Mouse (Mus musculus): ENCODE results near the gene Thap3. TPM values are rescaled to one million over a fixed set of nuclear protein-coding genes. Genes with fewer than 3 reads are reported as not detected.

The Thap3 gene
- polyA plus RNA-seq, 1 experiment from 2014 or later: 56.3 TPM

- Histone ChIP-seq H3K27ac (no peak overlapping the region), H3K4me1 (peaks cover 18% of the 10 kb centered on the region), H3K9ac (no peak overlapping the region), H3K36me3 (peaks cover 75% of the 10 kb centered on the region), H3K27me3 (no peaks in the 10 kb centered on the region), H3K4me2 (no peak overlapping the region), H3K4me3 (no peak overlapping the region), H3K9me3 (no peaks in the 10 kb centered on the region)
- ATAC-seq (ENCODE audit: insufficient number of reproducible peaks, insufficient read depth, low FRiP score, low TSS enrichment, low read depth): no peak
- 74% methylated on average over 8 of the region's 8 CpGs for WGBS
Measured at GRCm38 (mm10) chr4:151980699-151981098, 8.1 kb downstream of the Thap3 start.

GRCm38 (mm10) chr4:151977748-151978147, 11.0 kb downstream of the Thap3 start:
- H3K27ac ChIP-seq: 0 out of 2 replicates have a peak overlapping the region, but pooled peaks have one; percentile 22
- WGBS: 44% methylated on average over 10 of the region's 10 CpGs
- H3K9me3 ChIP-seq: no peaks in the 10 kb centered on the region
- no peak overlapping the region for H3K4me2 ChIP-seq
- peaks cover 3% of the 10 kb centered on the region; the same call in 1 of the 2 replicates for H3K4me1 ChIP-seq
- H3K4me3 ChIP-seq: no peak overlapping the region
- H3K36me3 ChIP-seq: peaks cover 79% of the 10 kb centered on the region
- 0 out of 2 replicates have a peak overlapping the region, but pooled peaks have one; percentile 6 for H3K9ac ChIP-seq
- no peak for ATAC-seq (ENCODE audit: insufficient number of reproducible peaks, insufficient read depth, low FRiP score, low TSS enrichment, low read depth)
- no peaks in the 10 kb centered on the region for H3K27me3 ChIP-seq

GRCm38 (mm10) chr4:151975441-151975840, 13.4 kb downstream of the Thap3 start:
- H3K9me3 ChIP-seq: no peaks in the 10 kb centered on the region
- H3K4me3 ChIP-seq: no peak overlapping the region
- H3K27ac ChIP-seq: no peak overlapping the region
- no peaks in the 10 kb centered on the region for H3K4me1 ChIP-seq
- H3K27me3 ChIP-seq: no peaks in the 10 kb centered on the region
- no peak overlapping the region for H3K9ac ChIP-seq
- ATAC-seq (ENCODE audit: insufficient number of reproducible peaks, insufficient read depth, low FRiP score, low TSS enrichment, low read depth): no peak
- peaks cover 78% of the 10 kb centered on the region for H3K36me3 ChIP-seq
- WGBS: 91% methylated on average over 3 of the region's 3 CpGs
- no peak overlapping the region for H3K4me2 ChIP-seq

DNA sequence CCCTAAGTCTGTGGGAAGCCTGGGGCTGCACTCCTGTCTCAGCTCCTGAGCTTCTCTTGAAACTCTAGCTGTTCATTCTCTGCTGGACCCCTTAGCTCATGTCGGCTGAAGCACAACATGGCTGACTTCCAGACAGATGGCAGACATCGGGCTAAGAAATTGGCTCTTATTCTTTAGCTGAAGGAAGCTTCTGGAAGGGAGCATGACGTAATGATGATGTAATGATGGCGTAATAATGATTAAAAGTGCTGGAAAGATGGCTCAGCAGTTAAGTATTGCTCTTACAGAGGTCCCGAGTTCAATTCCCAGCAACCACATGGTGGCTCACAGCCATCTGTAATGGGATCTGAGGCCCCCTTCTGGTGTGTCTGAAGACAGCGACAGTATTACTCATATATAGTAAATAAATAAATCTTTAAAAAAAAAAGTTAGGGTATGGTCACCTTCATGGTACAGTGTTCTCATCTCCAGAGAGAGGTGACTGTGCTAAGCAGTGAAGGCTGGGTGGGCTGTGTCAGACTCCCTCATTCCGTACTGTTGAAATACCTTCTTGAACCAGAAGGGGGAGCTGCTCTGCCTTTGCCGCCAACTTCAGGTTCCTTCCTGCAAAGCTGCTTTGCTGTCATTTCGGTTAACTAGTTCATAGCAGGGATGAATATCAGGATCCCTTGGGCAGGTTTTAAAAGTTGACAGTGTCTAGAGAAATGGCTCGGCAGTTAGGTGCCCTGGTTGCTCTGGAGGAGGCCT, 16.4 kb downstream of the Thap3 start:
- Histone ChIP-seq H3K9me3 (no peaks in the 10 kb centered on the region), H3K9ac (no peak overlapping the region), H3K27me3 (no peaks in the 10 kb centered on the region), H3K4me2 (no peak overlapping the region), H3K27ac (no peak overlapping the region), H3K36me3 (peaks cover 80% of the 10 kb centered on the region), H3K4me3 (no peak overlapping the region), H3K4me1 (no peaks in the 10 kb centered on the region)
- 67% methylated on average over 10 of the region's 10 CpGs for WGBS
- ATAC-seq (ENCODE audit: insufficient number of reproducible peaks, insufficient read depth, low FRiP score, low TSS enrichment, low read depth): no peak

DNA sequence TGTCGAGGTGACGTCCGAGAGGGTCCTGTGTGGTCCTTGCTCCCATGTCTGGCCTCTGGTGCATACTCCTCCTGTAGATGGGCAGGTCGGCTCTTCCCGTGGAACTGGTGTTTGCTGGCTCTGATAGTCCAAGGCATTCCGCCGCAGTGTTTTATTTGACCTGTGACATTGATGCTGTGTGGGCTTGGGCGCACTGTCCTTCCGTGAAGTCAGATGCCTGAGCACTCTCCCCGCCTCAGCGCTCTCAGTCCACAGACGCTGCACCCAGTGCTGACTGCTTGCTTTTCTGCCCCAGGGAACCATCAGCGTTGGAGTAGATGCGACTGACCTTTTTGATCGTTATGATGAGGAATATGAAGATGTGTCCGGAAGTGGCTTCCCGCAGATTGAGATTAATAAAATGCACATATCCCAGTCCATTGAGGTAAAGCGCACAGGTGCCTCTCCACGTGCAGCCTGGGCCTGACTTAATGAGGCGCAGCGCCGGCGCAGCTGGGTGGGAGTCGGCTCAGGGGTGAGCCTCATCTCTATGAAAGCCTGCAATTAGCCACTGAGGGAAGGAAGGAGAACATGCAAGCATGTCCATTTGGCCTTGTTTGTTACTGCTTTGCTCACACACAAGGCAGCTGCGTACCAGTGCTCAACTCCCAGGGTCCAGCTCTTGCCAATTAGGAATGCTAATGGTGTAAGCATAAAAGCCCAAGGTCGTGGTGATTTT, 20.4 kb downstream of the Thap3 start:
- no peaks in the 10 kb centered on the region for H3K27me3 ChIP-seq
- no peaks in the 10 kb centered on the region; the same call in 1 of the 2 replicates for H3K9me3 ChIP-seq
- no peak overlapping the region for H3K9ac ChIP-seq
- H3K4me2 ChIP-seq: no peak overlapping the region
- H3K36me3 ChIP-seq: peaks cover 74% of the 10 kb centered on the region
- 93% methylated on average over 26 of the region's 26 CpGs for WGBS
- ATAC-seq (ENCODE audit: insufficient number of reproducible peaks, insufficient read depth, low FRiP score, low TSS enrichment, low read depth): no peak
- H3K27ac ChIP-seq: no peak overlapping the region
- H3K4me3 ChIP-seq: no peak overlapping the region
- no peaks in the 10 kb centered on the region for H3K4me1 ChIP-seq

DNA sequence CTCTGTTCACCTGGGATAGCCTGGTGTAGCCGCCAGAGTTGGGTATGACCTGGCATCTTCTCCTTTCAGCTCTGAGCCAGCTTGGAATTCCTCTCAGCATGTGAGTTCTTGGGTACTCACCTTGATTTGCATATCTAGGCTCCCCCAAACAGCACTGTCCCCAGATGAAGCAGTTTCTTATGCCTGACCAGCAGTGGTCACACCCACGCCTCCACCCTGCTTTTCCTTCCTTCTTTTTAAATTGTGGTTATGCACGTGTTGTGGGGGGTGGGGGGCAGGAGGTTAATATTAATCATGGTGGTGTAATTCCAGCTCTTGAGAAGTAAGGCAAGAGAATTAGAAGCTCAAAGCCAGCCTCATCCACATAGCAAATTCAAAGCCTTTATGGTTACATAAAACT, 26.0 kb downstream of the Thap3 start:
- WGBS: 87% methylated on average over 3 of the region's 3 CpGs
- H3K36me3 ChIP-seq: peaks cover 81% of the 10 kb centered on the region
- H3K4me3 ChIP-seq: no peak overlapping the region
- H3K27ac ChIP-seq: no peak overlapping the region
- H3K9me3 ChIP-seq: no peaks in the 10 kb centered on the region; the same call in 1 of the 2 replicates
- no peaks in the 10 kb centered on the region for H3K27me3 ChIP-seq
- H3K9ac ChIP-seq: no peak overlapping the region
- no peak for ATAC-seq (ENCODE audit: insufficient number of reproducible peaks, insufficient read depth, low FRiP score, low TSS enrichment, low read depth)
- no peak overlapping the region for H3K4me2 ChIP-seq
- H3K4me1 ChIP-seq: no peaks in the 10 kb centered on the region

DNA sequence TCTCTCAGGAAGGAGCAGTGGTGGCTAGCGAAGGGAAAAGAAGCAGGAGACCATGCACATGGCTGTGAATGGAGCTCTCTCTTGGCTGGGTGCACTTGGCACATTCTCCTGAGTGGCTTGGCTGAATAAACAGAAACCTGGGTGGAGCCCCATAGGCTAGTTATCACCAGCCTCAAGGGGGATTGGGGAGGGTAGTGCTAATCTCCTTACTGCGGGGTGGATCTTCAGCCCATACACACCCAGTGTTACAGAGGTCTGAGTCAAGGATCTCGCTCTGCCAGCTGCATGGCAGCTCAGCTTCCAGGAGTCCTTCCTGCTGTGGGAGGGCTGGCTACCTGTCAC, 28.3 kb downstream of the Thap3 start:
- Histone ChIP-seq H3K4me1 (no peaks in the 10 kb centered on the region), H3K4me3 (no peak overlapping the region), H3K9ac (no peak overlapping the region), H3K36me3 (peaks cover 89% of the 10 kb centered on the region), H3K27ac (no peak overlapping the region), H3K4me2 (no peak overlapping the region), H3K9me3 (no peaks in the 10 kb centered on the region; the same call in 1 of the 2 replicates), H3K27me3 (no peaks in the 10 kb centered on the region)
- ATAC-seq (ENCODE audit: insufficient number of reproducible peaks, insufficient read depth, low FRiP score, low TSS enrichment, low read depth): no peak
- WGBS: 89% methylated on average over 3 of the region's 3 CpGs

- 90% methylated on average over 11 of the region's 11 CpGs for WGBS
- Histone ChIP-seq H3K27ac (no peak overlapping the region), H3K4me2 (no peak overlapping the region), H3K27me3 (no peaks in the 10 kb centered on the region), H3K4me3 (no peak overlapping the region), H3K9ac (no peak overlapping the region), H3K9me3 (no peaks in the 10 kb centered on the region; the same call in 1 of the 2 replicates), H3K36me3 (peaks cover 89% of the 10 kb centered on the region), H3K4me1 (no peaks in the 10 kb centered on the region)
- no peak for ATAC-seq (ENCODE audit: insufficient number of reproducible peaks, insufficient read depth, low FRiP score, low TSS enrichment, low read depth)
Measured at GRCm38 (mm10) chr4:151959849-151960512, 28.8 kb downstream of the Thap3 start.

GRCm38 (mm10) chr4:151957584-151958315, 31.0 kb downstream of the Thap3 start:
- no peak overlapping the region for H3K4me2 ChIP-seq
- H3K27ac ChIP-seq: no peak overlapping the region
- WGBS: 88% methylated on average over 9 of the region's 9 CpGs
- H3K27me3 ChIP-seq: no peaks in the 10 kb centered on the region
- H3K4me3 ChIP-seq: no peak overlapping the region
- H3K4me1 ChIP-seq: no peaks in the 10 kb centered on the region
- no peaks in the 10 kb centered on the region for H3K9me3 ChIP-seq
- H3K36me3 ChIP-seq: peaks cover 87% of the 10 kb centered on the region
- ATAC-seq (ENCODE audit: insufficient number of reproducible peaks, insufficient read depth, low FRiP score, low TSS enrichment, low read depth): no peak
- no peak overlapping the region for H3K9ac ChIP-seq

DNA sequence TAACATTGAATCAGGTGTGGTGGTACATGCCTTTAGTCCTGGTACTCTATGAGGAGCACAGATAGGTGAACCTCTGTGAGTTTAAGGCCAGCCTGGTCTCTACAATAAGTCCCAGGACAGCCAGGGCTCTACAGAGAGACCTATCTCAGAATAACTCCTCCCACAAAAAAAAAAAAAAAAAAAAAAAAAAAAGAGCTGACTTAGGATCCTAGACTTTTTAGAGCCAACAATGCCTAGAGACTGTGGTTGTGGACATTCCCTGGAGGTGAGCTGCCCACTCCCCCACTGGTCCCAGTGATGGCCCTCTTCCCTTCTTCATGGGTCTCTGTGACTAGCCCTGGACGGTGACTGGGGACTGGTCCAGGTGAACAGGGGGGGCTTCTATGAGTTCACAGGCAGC, 33.0 kb downstream of the Thap3 start:
- no peaks in the 10 kb centered on the region for H3K27me3 ChIP-seq
- 92% methylated on average over 1 of the region's 1 CpGs for WGBS
- H3K27ac ChIP-seq: no peak overlapping the region
- no peak overlapping the region for H3K9ac ChIP-seq
- H3K4me2 ChIP-seq: no peak overlapping the region
- H3K9me3 ChIP-seq: no peaks in the 10 kb centered on the region
- peaks cover 87% of the 10 kb centered on the region for H3K36me3 ChIP-seq
- ATAC-seq (ENCODE audit: insufficient number of reproducible peaks, insufficient read depth, low FRiP score, low TSS enrichment, low read depth): no peak
- no peaks in the 10 kb centered on the region for H3K4me1 ChIP-seq
- no peak overlapping the region for H3K4me3 ChIP-seq

DNA sequence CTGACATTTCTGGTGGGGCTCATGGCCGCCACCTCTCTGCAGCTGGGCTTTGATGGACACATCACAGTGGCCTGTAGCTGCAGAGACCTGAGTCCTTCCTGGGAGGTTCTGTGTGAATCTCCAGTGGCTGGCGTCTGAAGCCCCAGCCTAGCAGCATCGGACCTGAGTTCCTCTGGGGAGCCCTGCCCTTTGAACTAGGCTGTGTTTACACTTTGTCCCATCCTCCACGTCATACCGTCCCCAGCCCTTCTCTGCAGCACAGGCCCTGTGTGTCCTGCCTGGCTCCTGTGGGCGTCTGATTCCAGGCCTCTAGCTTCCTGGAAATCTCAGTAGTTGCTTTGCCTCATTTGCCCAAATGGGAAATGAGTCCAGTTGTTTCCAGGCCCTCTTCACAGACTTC, 35.6 kb downstream of the Thap3 start:
- Histone ChIP-seq H3K4me1 (no peaks in the 10 kb centered on the region), H3K27me3 (no peaks in the 10 kb centered on the region), H3K4me2 (no peak overlapping the region), H3K9ac (no peak overlapping the region), H3K4me3 (no peak overlapping the region), H3K27ac (no peak overlapping the region), H3K9me3 (no peaks in the 10 kb centered on the region), H3K36me3 (peaks cover 77% of the 10 kb centered on the region)
- ATAC-seq (ENCODE audit: insufficient number of reproducible peaks, insufficient read depth, low FRiP score, low TSS enrichment, low read depth): no peak
- 75% methylated on average over 6 of the region's 6 CpGs for WGBS

Data from embryonic facial prominence, embryonic 13.5 days (tissue).